Mouse (Mus musculus) kidney, adult 18-20 months (tissue): ENCODE results near the gene Mrap.
A peak's percentile ranks its signal among the peaks of the same experiment; 100 is the strongest.

ENCODE experiments used
- DNase-seq: peaks from one replicate; pipeline ENCODE4 v3.0.0; 2021

Gene Mrap

GRCm38 (mm10) chr16:90759335-90759734 is 21.3 kb downstream of the Mrap start:
- DNase-seq: no peak

DNA sequence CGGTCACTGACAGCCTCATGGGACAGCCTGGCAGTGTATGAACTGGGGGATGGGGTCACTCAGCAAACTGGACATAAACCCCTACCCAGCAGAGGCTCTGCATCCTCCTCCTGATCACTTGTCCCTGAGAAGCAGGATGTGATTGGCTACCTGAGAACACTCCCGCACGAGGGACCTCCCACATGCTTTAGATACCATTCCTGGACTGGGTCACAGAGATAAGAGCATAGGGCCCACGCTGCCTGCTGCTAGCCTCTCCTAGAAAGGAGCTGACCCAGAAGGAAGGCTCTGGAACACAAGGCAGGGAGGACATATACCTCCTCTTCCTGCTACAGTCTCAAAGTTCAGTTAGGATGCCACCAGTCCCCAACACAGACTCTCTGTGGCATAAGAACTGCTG is 22.5 kb downstream of the Mrap start:
- no peak for DNase-seq

GRCm38 (mm10) chr16:90765195-90765877 is 27.3 kb downstream of the Mrap start:
- no peak for DNase-seq

DNA sequence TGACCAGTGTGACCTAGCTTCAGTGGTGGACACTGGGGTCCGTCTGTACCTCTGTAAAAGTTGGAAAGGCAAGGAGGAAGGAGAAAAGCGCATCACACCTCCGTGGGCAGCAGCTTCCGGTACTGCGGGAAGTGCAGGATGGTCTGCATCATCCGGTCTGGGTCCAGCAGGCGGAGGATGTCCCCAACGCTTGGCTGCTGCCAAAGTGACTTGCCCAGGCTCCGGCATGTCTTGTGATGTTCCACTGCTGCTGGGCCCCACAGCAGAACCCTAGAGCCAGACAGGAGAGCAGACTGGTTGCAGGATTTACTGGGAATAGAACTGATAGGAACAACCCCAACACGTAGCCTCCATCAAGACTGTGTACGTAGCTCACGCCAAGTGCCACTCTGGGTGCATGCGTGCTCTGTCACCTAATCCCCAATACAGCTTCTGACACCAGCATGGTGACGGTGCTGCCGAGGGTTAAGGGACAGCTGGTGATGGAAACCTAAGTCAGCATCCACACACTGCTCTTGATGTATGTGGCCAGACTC is 29.0 kb downstream of the Mrap start:
- DNase-seq: no peak

- DNase-seq: no peak
These were observed 36.2 kb downstream of the Mrap start for GRCm38 (mm10) chr16:90774216-90774615.

DNA sequence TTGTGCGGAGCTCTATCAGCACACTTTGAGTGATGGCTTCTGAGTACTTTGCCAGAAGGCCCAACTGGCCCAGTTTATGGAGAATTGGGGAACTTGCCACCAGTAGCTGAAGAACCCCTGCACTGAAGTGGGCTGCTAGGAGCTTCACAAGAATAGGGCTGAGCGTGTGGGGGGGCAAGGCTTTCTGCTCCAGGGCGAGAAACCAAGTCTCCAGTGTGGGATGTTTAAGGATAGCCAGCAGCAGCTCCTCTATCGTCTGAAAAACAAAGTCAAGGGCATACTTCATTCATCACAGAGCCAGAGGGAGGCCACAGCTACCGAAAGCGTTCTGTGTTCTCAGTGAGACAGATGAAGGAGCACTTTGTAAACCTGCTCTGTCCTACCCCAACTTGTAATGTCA is 36.6 kb downstream of the Mrap start:
- no peak for DNase-seq

DNA sequence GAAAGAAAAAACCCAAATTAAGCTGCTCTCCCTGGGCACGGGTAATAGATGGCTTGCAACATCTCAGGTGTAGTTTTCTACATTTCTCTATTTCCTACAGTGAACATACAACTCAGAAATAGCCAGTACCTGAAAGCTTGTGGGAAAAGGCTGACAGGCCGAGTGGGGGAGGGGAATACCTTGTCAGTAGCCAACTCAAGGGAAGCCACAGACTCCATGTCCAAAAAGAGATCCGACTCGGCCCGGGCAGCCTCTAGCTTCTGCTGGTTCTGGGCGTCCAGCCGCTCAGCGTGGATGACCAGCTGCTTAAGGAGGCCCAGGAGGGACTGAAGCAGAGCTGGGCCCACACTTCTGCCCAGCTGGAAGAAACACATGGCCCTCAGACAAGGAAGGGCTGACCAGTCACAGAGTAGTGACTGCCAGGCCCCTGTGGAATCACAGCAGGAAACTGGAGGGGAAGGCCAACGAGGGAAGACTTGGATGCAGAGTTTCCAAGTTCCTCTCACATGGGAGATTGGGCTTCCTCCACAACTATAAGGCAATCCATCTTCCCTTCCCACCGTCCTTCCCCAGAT is 38.0 kb downstream of the Mrap start:
- no peak for DNase-seq

DNA sequence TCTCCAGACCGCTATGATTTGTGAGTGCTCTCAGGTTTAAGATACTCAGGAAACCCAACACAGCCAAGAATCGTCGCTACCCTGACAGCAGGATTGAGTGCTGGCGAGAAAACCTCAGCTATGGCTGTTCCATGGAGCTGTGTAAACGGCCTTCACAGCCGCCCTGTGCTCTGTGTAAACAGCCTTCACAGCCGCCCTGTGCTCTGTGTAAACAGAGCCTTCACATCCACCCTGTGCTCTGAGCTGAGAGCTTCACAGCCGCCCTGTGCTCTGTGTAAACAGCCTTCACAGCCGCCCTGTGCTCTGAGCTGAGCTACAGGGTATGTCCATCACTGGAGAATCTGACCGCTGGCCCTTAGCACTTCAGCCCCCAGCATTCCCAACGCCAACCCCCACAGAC is 41.8 kb downstream of the Mrap start:
- DNase-seq: no peak

GRCm38 (mm10) chr16:90783302-90783701 is 45.3 kb downstream of the Mrap start:
- DNase-seq: no peak

DNA sequence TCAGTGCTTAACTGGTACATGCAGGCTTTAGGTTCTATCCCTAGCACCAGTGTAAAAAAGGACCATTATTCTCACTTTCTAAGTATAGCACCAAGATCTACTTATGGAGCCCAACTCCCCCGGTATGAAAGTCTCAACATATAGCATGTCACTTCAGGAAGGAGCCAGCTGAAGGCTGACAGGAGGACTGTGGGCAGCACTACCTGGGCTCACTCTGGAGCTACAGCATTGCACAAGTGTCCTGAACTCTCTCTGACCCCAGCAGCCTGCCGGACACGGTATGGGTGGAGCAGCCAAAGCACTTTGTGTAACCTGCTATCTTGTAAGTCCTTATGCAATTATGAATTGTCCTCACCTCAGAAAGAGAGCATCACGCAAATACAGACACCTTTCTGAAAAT is 47.2 kb downstream of the Mrap start:
- no peak for DNase-seq

- no peak for DNase-seq
These were observed 50.6 kb downstream of the Mrap start for GRCm38 (mm10) chr16:90788580-90788979.

DNA sequence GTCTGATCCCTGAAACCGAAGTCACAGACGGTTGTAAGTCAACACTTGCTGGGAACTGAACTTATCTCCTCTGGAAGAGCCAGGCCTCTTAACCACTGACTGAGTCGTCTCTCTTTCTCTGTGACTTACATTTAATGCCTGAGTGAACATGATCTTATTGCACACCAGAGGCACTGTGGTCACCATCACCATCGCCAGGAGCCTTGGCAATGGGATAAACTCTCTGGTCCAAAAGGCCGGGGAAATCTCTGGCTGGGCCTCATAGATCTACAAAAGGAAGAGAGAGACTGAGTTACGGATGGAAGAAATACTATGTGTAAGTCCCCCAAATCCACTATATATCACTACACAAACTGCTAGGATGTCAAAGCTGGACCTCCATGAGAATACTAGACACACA is 52.9 kb downstream of the Mrap start:
- DNase-seq: no peak

DNA sequence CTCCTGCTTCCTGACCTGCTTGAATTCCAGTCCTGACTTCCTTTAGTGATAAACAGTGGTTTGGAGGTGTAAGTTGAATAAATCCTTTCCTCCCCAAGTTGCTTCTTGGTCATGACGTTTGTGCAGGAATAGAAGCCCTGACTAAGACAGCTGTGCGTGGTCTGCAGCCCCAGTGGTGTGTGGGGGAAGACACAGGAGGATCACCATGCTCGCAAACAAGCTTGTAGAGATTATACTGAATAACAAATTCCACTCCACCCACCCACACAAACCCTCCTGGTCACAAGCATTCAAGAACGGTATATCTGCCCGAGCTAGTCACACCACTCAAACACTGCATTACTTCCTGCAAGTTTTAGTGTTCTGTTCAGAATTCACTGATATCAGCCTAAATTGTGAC is 54.1 kb downstream of the Mrap start:
- no peak for DNase-seq

DNA sequence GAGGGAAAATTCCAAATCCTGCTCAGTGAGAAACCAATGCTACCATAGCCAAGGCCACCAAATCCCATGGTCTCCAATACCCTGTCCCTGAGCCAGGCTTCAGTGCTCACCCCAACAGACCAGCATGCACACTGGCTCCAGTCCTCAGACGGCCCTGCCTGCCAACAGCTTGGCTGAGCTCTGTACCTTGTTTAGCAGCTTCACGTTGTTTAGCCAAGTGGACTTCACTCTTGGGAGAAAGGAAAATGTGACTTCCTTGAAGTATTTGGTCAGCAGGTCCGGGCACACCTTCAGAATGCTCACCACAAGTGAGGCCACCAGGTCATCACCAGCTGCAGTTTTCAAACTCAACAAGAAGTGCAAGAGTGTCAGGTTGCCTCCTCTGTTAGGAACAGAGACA is 54.5 kb downstream of the Mrap start:
- peak; percentile 47 for DNase-seq

GRCm38 (mm10) chr16:90794708-90795107 is 56.7 kb downstream of the Mrap start:
- DNase-seq: no peak

GRCm38 (mm10) chr16:90798446-90798845 is 60.4 kb downstream of the Mrap start:
- no peak for DNase-seq

DNA sequence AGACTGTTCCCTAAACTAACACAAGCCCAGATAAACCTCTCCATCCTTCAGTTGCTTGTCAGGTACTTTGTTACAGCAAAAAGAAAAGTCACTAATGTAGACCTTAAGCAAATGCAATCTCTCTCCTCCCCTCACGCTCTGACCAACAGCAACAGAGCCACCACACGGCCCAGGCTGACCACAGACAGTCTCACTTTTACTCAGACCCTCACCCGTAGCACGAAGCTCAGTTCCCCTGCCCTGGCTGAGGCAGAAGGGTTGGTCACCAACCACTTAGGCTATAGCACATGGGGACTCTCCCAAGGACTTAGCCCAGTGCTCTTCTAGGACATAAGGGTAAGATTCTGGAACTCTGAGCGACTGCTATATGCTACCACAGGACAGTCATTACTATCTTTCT is 60.8 kb downstream of the Mrap start:
- no peak for DNase-seq
